Mouse (Mus musculus) embryo, embryonic 11.5 days (tissue): ENCODE results near the gene Pm20d2.
A peak's percentile ranks its signal among the peaks of the same experiment; 100 is the strongest.

Source experiments
- DNase-seq: peaks from one replicate; pipeline ENCODE4 v3.0.0-alpha.2; 2012; ENCODE audit warnings: low read depth, low spot score

Pm20d2 gene

DNA sequence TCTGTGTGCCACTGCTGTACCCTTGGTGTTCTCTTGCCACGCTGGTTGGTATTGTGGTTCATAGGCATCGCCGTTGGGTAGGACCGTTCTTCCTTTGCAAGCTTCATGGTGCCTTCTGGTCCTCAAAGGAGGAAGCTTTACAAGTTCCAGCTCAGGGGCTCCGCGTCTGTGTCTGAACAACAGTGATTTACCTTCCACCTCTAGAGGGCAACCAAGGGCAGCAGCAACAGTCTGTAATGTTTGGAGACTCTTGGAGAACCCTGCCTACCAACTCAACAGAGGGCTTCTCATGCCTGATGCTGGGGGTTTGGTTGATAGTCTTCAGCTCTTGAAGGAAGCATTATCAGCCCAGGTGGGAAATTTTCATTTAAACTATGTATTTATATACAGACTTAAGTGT is 65.0 kb downstream of the Pm20d2 start:
- peak; percentile 19 for DNase-seq
